Mouse (Mus musculus) olfactory bulb, adult 2 months (tissue): ENCODE measurements around the gene 1810046K07Rik.

ENCODE experiments used
- CTCF ChIP-seq: fragments of 200-500 bp; IDR thresholded peaks from 2 replicates; pipeline ENCODE4 v1.5.1; 2012; ENCODE audit warnings: low read depth, mild to moderate bottlenecking, low read length, moderate library complexity; ENCODE audit not compliant: insufficient read depth
- POLR2A ChIP-seq: fragments of 200-500 bp; IDR thresholded peaks from 2 replicates; pipeline ENCODE4 v1.6.1; 2012; ENCODE audit warnings: mild to moderate bottlenecking, low read depth, low read length, moderate library complexity; ENCODE audit not compliant: insufficient read depth

DNA sequence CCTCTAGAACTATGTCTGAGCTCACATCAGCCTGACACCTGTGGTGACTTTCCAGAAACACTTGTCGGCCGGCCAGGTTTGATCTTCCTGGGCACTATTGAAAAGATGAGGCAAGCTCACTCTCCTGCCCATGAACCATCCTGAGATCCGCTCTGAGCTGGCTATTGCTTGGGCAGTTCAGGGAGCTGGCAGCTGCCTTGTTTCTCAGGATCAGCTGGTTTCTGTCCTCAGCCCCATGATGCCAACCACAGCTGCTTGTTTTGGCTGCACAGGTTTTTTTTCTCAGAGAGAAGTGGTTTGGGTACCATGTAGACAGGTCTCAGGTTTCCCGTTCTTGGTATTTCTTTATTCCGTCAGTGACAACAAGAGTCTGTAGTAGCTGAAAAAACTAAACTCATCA lies 70.3 kb downstream of the 1810046K07Rik start:
- TF ChIP-seq CTCF, result no peak
- no peak for TF ChIP-seq POLR2A
